11 mouse cellular contexts compared by ENCODE assay signal in genomic region chr1:133118127-133118526, GRCm38 (mm10). TPM values are rescaled to one million over a fixed set of nuclear protein-coding genes. Genes with fewer than 3 reads are reported as not detected.
DNase-seq lines count a peak whose midpoint lies in the region; ATAC-seq and TF ChIP-seq lines count a peak whose summit lies in the region.
"Had no signal": no experiment of that assay in that cellular context is flagged by ENCODE, and none has a peak within 500 bp of the region (broad histone marks: within the 10 kb centered on the region; RNA-seq: fewer than 3 reads in every experiment).

No protein-coding gene starts in this region.

- WGBS in hindbrain, postnatal 0 days = 92% methylated on average over 5 of the region's 5 CpGs
- 90% methylated on average over 5 of the region's 5 CpGs for WGBS in hindbrain, embryonic 14.5 days
- 76% methylated on average over 5 of the region's 5 CpGs for WGBS in liver, postnatal 0 days (ENCODE audit: insufficient replicate concordance)
- 86% methylated on average over 5 of the region's 5 CpGs for WGBS in stomach, postnatal 0 days

- no peaks in the 10 kb centered on the region for H3K4me1 ChIP-seq in hindbrain, postnatal 0 days (ENCODE audit: insufficient read depth, low read length)
- H3K4me1 ChIP-seq in hindbrain, embryonic 14.5 days (replicated peaks; ENCODE audit: control insufficient read depth, insufficient read depth, low read length) = no peaks in the 10 kb centered on the region
- H3K4me1 ChIP-seq in liver, postnatal 0 days (ENCODE audit: insufficient read depth) = peaks cover 30% of the 10 kb centered on the region
- no peaks in the 10 kb centered on the region for H3K4me1 ChIP-seq in stomach, postnatal 0 days (replicated peaks; ENCODE audit: control insufficient read depth, insufficient read depth)
- H3K4me1 ChIP-seq: hindbrain, embryonic 10.5 days; neural tube, embryonic 13.5 days had no signal

- H3K9me3 ChIP-seq in hindbrain, postnatal 0 days (ENCODE audit: low read length) = no peaks in the 10 kb centered on the region
- no peaks in the 10 kb centered on the region for H3K9me3 ChIP-seq in hindbrain, embryonic 14.5 days (ENCODE audit: control insufficient read depth, low read length)
- no peaks in the 10 kb centered on the region for H3K9me3 ChIP-seq in liver, postnatal 0 days (ENCODE audit: low read length)
- no peaks in the 10 kb centered on the region for H3K9me3 ChIP-seq in stomach, postnatal 0 days (ENCODE audit: control insufficient read depth, low read length)
- H3K9me3 ChIP-seq: neural tube, embryonic 13.5 days had no signal

- no peak overlapping the region for H3K4me2 ChIP-seq in hindbrain, postnatal 0 days (ENCODE audit: low read depth, low read length)
- H3K4me2 ChIP-seq in hindbrain, embryonic 14.5 days (replicated peaks) = no peak overlapping the region
- no peak overlapping the region for H3K4me2 ChIP-seq in liver, postnatal 0 days (ENCODE audit: low read depth, low read length)
- H3K4me2 ChIP-seq in stomach, postnatal 0 days (replicated peaks; ENCODE audit: low read depth) = no peak overlapping the region
- H3K4me2 ChIP-seq: neural tube, embryonic 13.5 days had no signal

- H3K9ac ChIP-seq in hindbrain, postnatal 0 days (replicated peaks; ENCODE audit: low read length) = no peak overlapping the region
- H3K9ac ChIP-seq in hindbrain, embryonic 14.5 days = no peak overlapping the region
- no peak overlapping the region for H3K9ac ChIP-seq in liver, postnatal 0 days (replicated peaks)
- no peak overlapping the region for H3K9ac ChIP-seq in stomach, postnatal 0 days (ENCODE audit: low read length)
- H3K9ac ChIP-seq: neural tube, embryonic 13.5 days had no signal

- ATAC-seq in hindbrain, postnatal 0 days = 0 out of 2 replicates have a peak, but pooled peaks have one; percentile 51
- no peak for ATAC-seq in hindbrain, embryonic 14.5 days (ENCODE audit: low FRiP score)
- peak; percentile 73; the same call in 1 of the 2 replicates for ATAC-seq in erythroblast, adult 5-6 weeks (replicated peaks; ENCODE audit: low FRiP score, poor library complexity, severe bottlenecking)
- peak; percentile 59 for ATAC-seq in liver, postnatal 0 days
- ATAC-seq in stomach, postnatal 0 days (ENCODE audit: low FRiP score, low TSS enrichment) = peak; percentile 80
- no peak for ATAC-seq in frontal cortex, adult (ENCODE audit: low TSS enrichment)
- no peak for ATAC-seq in CD4-positive, CD25-positive, alpha-beta regulatory T cell, adult 4 months

- no peak overlapping the region for H3K4me3 ChIP-seq in hindbrain, postnatal 0 days (ENCODE audit: low read length)
- H3K4me3 ChIP-seq in hindbrain, embryonic 14.5 days (replicated peaks; ENCODE audit: low read length) = no peak overlapping the region
- H3K4me3 ChIP-seq in liver, postnatal 0 days (ENCODE audit: low read depth, low read length) = no peak overlapping the region
- H3K4me3 ChIP-seq in stomach, postnatal 0 days (ENCODE audit: low read depth, low read length) = no peak overlapping the region
- H3K4me3 ChIP-seq: hindbrain, embryonic 10.5 days; neural tube, embryonic 13.5 days had no signal

- no peak for TF ChIP-seq EP300 in liver, postnatal 0 days (IDR thresholded peaks at IDR 0.05; ENCODE audit: low read depth)
- no peak for TF ChIP-seq EP300 in stomach, postnatal 0 days (optimal IDR thresholded peaks at IDR 0.05)

- no peak for DNase-seq in hindbrain, postnatal 0 days (ENCODE audit: low spot score)
- DNase-seq in hindbrain, embryonic 14.5 days (ENCODE audit: low spot score) = no peak
- peak; percentile 45 for DNase-seq in liver, postnatal 0 days
- DNase-seq in stomach, postnatal 0 days (ENCODE audit: low spot score) = peak; percentile 36
- DNase-seq in urinary bladder, adult 2 months (ENCODE audit: low spot score) = no peak

- H3K36me3 ChIP-seq in hindbrain, postnatal 0 days (ENCODE audit: insufficient read depth, low read length) = no peaks in the 10 kb centered on the region
- no peaks in the 10 kb centered on the region for H3K36me3 ChIP-seq in hindbrain, embryonic 14.5 days (replicated peaks; ENCODE audit: control insufficient read depth, insufficient read depth)
- no peaks in the 10 kb centered on the region for H3K36me3 ChIP-seq in liver, postnatal 0 days (replicated peaks; ENCODE audit: insufficient read depth, low read length)
- no peaks in the 10 kb centered on the region for H3K36me3 ChIP-seq in stomach, postnatal 0 days (ENCODE audit: control insufficient read depth, insufficient read depth, low read length)
- H3K36me3 ChIP-seq: G1E; neural tube, embryonic 13.5 days had no signal

- H3K27ac ChIP-seq in hindbrain, postnatal 0 days = no peak overlapping the region
- H3K27ac ChIP-seq in hindbrain, embryonic 14.5 days = no peak overlapping the region
- H3K27ac ChIP-seq in liver, postnatal 0 days (ENCODE audit: low read depth) = peak overlapping the region; percentile 62
- H3K27ac ChIP-seq in stomach, postnatal 0 days (replicated peaks) = no peak overlapping the region
- H3K27ac ChIP-seq: hindbrain, embryonic 10.5 days; neural tube, embryonic 13.5 days had no signal

- no peaks in the 10 kb centered on the region for H3K27me3 ChIP-seq in hindbrain, postnatal 0 days (ENCODE audit: insufficient read depth, low read length)
- H3K27me3 ChIP-seq in hindbrain, embryonic 14.5 days (ENCODE audit: control insufficient read depth, insufficient read depth, low read length) = no peaks in the 10 kb centered on the region
- H3K27me3 ChIP-seq in liver, postnatal 0 days (ENCODE audit: insufficient read depth, low read length) = no peaks in the 10 kb centered on the region
- H3K27me3 ChIP-seq in stomach, postnatal 0 days (ENCODE audit: control insufficient read depth, insufficient read depth, low read length) = no peaks in the 10 kb centered on the region
- H3K27me3 ChIP-seq: neural tube, embryonic 13.5 days had no signal

- TF ChIP-seq CTCF in hindbrain, postnatal 0 days (IDR thresholded peaks at IDR 0.05; ENCODE audit: low read depth) = no peak
- TF ChIP-seq CTCF in liver, postnatal 0 days (IDR thresholded peaks at IDR 0.05; ENCODE audit: low read depth) = no peak
- TF ChIP-seq CTCF in stomach, postnatal 0 days (IDR thresholded peaks at IDR 0.05; ENCODE audit: low read depth) = no peak

RNA-seq across cellular contexts. Expression of gene Ppp1r15b, which starts 12.8 kb away (rescaled TPM):
- 37.4 and 46.9 TPM in 2 replicates for total RNA-seq in hindbrain, postnatal 0 days (2014; rRNA removed)
- polyA plus RNA-seq in hindbrain, postnatal 0 days (2015; fragmentation: Nextera tagmentation; extraction: Ambion mirVana) = 15.9 and 17.0 TPM in 2 replicates
- 29.6 and 36.0 TPM in 2 replicates for polyA plus RNA-seq in hindbrain, embryonic 14.5 days (2014; fragmentation: Nextera tagmentation; extraction: Ambion mirVana)
- total RNA-seq in erythroblast, adult 5-6 weeks (2015; ENCODE audit: low replicate concordance) = 37.1 and 44.3 TPM in 2 replicates
- 72.2 and 83.8 TPM in 2 replicates for total RNA-seq in erythroblast, adult 5-6 weeks (2017; ENCODE audit: low replicate concordance)
- 24.3 and 27.0 TPM in 2 replicates for polyA plus RNA-seq in liver, postnatal 0 days (2015; fragmentation: Nextera tagmentation; extraction: Ambion mirVana)
- 20.7 and 22.3 TPM in 2 replicates for polyA plus RNA-seq in stomach, postnatal 0 days (2015; fragmentation: Nextera tagmentation; extraction: Ambion mirVana)
- polyA plus RNA-seq in urinary bladder, adult 2 months (2012; rRNA removed) = 30.5 and 30.9 TPM in 2 replicates
- polyA plus RNA-seq in CD4-positive, CD25-positive, alpha-beta regulatory T cell, adult 4 months (2017; shearing (Covaris generic)) = 10 to 100 TPM; 20.6 to 21.8 TPM

RNA-seq across cellular contexts. Expression of gene Plekha6, which starts 45.9 kb away (rescaled TPM):
- total RNA-seq in hindbrain, postnatal 0 days (2014; rRNA removed) = 41.0 and 44.1 TPM in 2 replicates
- 9.7 TPM in 2 replicates for polyA plus RNA-seq in hindbrain, postnatal 0 days (2015; fragmentation: Nextera tagmentation; extraction: Ambion mirVana)
- 21.4 and 22.2 TPM in 2 replicates for polyA plus RNA-seq in hindbrain, embryonic 14.5 days (2014; fragmentation: Nextera tagmentation; extraction: Ambion mirVana)
- 0.63 TPM in 1 of 2 replicates, not detected in the other for total RNA-seq in erythroblast, adult 5-6 weeks (2015; ENCODE audit: low replicate concordance)
- total RNA-seq in erythroblast, adult 5-6 weeks (2017; ENCODE audit: low replicate concordance) = 0.68 and 0.98 TPM in 2 replicates
- polyA plus RNA-seq in liver, postnatal 0 days (2015; fragmentation: Nextera tagmentation; extraction: Ambion mirVana) = 3.8 and 4.0 TPM in 2 replicates
- 11.1 and 12.1 TPM in 2 replicates for polyA plus RNA-seq in stomach, postnatal 0 days (2015; fragmentation: Nextera tagmentation; extraction: Ambion mirVana)
- 81.1 and 94.9 TPM in 2 replicates for polyA plus RNA-seq in urinary bladder, adult 2 months (2012; rRNA removed)
- polyA plus RNA-seq in CD4-positive, CD25-positive, alpha-beta regulatory T cell, adult 4 months (2017; shearing (Covaris generic)) = not detected

Comparison
In these comparisons a context has a peak if more than half of its experiments do, and no peak if none do; other contexts are left out.
1. ATAC-seq: peak in hindbrain, postnatal 0 days (single experiment), erythroblast, adult 5-6 weeks (single experiment), liver, postnatal 0 days (single experiment) and stomach, postnatal 0 days (single experiment); none in hindbrain, embryonic 14.5 days (single experiment), frontal cortex, adult (single experiment) and CD4-positive, CD25-positive, alpha-beta regulatory T cell, adult 4 months (single experiment).
2. DNase-seq: peak in liver, postnatal 0 days (single experiment) and stomach, postnatal 0 days (single experiment); none in hindbrain, postnatal 0 days (single experiment), hindbrain, embryonic 14.5 days (single experiment) and urinary bladder, adult 2 months (single experiment).